Mouse (Mus musculus) ovary, adult 18-20 months (tissue): Measurements from ENCODE around the gene Cd72.
"Not testable (repeated sequence)": the region's sequence is repeated elsewhere in the genome, so short reads cannot be mapped to it uniquely, and the experiment has no call there.

Experiments used
- DNase-seq: peaks from one replicate; pipeline ENCODE4 v3.0.0; 2022; ENCODE audit warnings: low spot score, mixed read lengths

The Cd72 gene

GRCm38 (mm10) chr4:43454041-43454836 is at the start of gene Cd72:
Cd72 (minus strand) TSS chr4:43454628.
- DNase-seq = no peak

- no peak for DNase-seq
Observed at GRCm38 (mm10) chr4:43503506-43503905, 49.1 kb upstream of the Cd72 start.

- DNase-seq = no peak
Observed at GRCm38 (mm10) chr4:43503041-43503440, 48.6 kb upstream of the Cd72 start.

GRCm38 (mm10) chr4:43499407-43500333 is 45.2 kb upstream of the Cd72 start, which contains the start of gene Arhgef39:
Arhgef39 (minus strand) TSS chr4:43499695.
- peak; percentile 72 for DNase-seq

- DNase-seq = no peak
Observed at GRCm38 (mm10) chr4:43498983-43499382, 44.6 kb upstream of the Cd72 start.

GRCm38 (mm10) chr4:43497946-43498345 is 43.5 kb upstream of the Cd72 start:
- no peak for DNase-seq

GRCm38 (mm10) chr4:43497405-43497804 is 43.0 kb upstream of the Cd72 start:
- DNase-seq = no peak

- DNase-seq = no peak
Observed at GRCm38 (mm10) chr4:43496587-43496986, 42.2 kb upstream of the Cd72 start.

GRCm38 (mm10) chr4:43493846-43494240 is 39.4 kb upstream of the Cd72 start:
- no peak for DNase-seq

GRCm38 (mm10) chr4:43493186-43493845 is 38.9 kb upstream of the Cd72 start:
- DNase-seq = peak; percentile 90

GRCm38 (mm10) chr4:43492821-43493185 is 38.4 kb upstream of the Cd72 start, which contains the start of gene Ccdc107:
Ccdc107 (plus strand) TSS chr4:43492900.
- DNase-seq = peak; percentile 95

- DNase-seq = no peak
Observed at GRCm38 (mm10) chr4:43492101-43492820, 37.8 kb upstream of the Cd72 start.

GRCm38 (mm10) chr4:43490801-43491200 is 36.4 kb upstream of the Cd72 start:
- no peak for DNase-seq

- no peak for DNase-seq
Observed at GRCm38 (mm10) chr4:43489611-43490010, 35.2 kb upstream of the Cd72 start.

- DNase-seq = not testable (repeated sequence)
Observed at GRCm38 (mm10) chr4:43485666-43486065, 31.2 kb upstream of the Cd72 start.

- no peak for DNase-seq
Observed at GRCm38 (mm10) chr4:43483535-43484091, 29.2 kb upstream of the Cd72 start, which contains the start of gene Sit1. Sit1 (minus strand) TSS chr4:43483734.

GRCm38 (mm10) chr4:43482591-43482990 is 28.2 kb upstream of the Cd72 start:
- peak; percentile 25 for DNase-seq

GRCm38 (mm10) chr4:43481894-43482456 is 27.5 kb upstream of the Cd72 start:
- no peak for DNase-seq

- no peak for DNase-seq
Observed at GRCm38 (mm10) chr4:43480985-43481384, 26.6 kb upstream of the Cd72 start.

GRCm38 (mm10) chr4:43478906-43479832 is 24.7 kb upstream of the Cd72 start:
- no peak for DNase-seq
